Mouse (Mus musculus): ENCODE results near the gene Ccdc146. TPM values are rescaled to one million over a fixed set of nuclear protein-coding genes. Genes with fewer than 3 reads are reported as not detected.

Gene Ccdc146
- 0.12 and 0.17 TPM in 2 replicates for polyA plus RNA-seq (2015; fragmentation: Nextera tagmentation; extraction: Ambion mirVana)

DNA sequence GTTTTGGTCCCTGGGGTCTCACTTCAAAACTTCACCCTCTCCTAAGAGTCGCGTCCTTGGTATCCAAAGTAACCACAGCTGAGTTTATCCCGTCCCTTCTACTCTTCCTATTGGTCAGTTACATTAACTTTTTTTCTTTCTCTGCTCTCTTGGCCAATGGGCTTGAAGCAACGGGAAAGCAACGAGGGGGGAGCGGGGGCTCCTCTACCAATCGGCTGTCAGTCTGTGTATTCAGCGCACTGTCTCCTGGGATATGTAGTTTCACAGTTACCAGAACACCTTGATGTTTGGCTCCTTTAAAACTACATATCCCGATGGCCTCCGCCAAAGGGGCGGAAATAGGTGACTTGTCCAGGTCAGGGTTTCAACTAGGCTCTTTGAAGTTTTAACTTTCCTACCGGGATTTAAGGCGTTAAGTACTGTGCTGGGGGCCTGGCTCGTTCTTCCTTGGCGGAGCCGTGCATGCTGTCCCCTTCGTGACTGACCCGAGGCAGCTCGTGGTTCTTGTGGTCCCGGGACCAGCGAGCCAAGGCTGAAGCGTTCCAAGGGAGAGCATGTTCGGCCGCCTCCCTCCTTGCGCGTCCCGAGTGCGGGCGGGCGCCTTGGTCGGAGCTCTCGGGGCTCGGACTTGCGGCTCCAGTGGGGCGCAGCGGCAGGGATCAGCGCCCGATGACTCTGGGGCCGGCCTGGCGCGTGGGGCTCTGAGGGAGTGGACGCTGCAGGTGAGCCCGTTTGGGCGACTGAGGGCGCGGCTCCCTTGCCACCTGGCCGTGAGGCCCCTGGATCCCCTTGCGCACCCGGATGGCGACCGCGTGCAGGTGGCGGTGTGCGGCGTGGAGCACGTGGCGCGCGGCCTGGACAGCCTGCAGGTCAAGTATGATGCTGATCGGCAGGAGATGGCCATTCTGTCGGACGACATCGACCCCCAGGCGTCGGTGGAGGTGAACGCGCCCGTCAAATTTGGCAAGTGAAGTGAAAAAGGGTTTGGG lies at the start of gene Ccdc146, which contains the start of gene Fam185a:
Ccdc146 (minus strand) TSS at position 64 of the 989 bp plus-strand sequence.
Fam185a (plus strand) TSS at position 345 of the 989 bp plus-strand sequence.

DNA sequence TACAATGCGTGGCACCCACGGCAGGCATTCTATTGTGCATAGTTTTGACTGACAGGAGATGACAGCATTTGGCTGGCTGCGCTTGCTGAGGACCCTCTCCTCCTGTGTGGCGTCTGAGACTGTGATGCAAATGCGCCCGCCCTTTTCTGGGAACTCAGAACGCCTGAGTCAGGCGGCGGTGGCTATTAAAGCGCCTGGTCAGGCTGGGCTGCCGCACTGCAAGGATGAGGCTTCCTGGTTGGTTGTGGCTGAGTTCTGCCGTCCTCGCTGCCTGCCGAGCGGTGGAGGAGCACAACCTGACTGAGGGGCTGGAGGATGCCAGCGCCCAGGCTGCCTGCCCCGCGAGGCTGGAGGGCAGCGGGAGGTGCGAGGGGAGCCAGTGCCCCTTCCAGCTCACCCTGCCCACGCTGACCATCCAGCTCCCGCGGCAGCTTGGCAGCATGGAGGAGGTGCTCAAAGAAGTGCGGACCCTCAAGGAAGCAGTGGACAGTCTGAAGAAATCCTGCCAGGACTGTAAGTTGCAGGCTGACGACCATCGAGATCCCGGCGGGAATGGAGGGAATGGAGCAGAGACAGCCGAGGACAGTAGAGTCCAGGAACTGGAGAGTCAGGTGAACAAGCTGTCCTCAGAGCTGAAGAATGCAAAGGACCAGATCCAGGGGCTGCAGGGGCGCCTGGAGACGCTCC lies 51.8 kb downstream of the Ccdc146 start, which contains the start of gene Fgl2:
Fgl2 (plus strand) TSS at position 150 of the 687 bp plus-strand sequence.

Other genes with a start within 250 kb of the Ccdc146 start
- gene Gsap, start 238.4 kb downstream of the Ccdc146 start, polyA plus RNA-seq (2015; fragmentation: Nextera tagmentation; extraction: Ambion mirVana), result 2.9 and 3.3 TPM in 2 replicates
- gene Fgl2, start 52.0 kb downstream of the Ccdc146 start, polyA plus RNA-seq (2015; fragmentation: Nextera tagmentation; extraction: Ambion mirVana), result 10.0 and 18.4 TPM in 2 replicates
- gene Fam185a, start 281 bp upstream of the Ccdc146 start, polyA plus RNA-seq (2015; fragmentation: Nextera tagmentation; extraction: Ambion mirVana), result 3.9 and 7.6 TPM in 2 replicates
- 26.3 and 44.2 TPM in 2 replicates for gene Lrrc17, start 118.9 kb upstream of the Ccdc146 start, polyA plus RNA-seq (2015; fragmentation: Nextera tagmentation; extraction: Ambion mirVana)
- gene Fbxl13, start 221.0 kb upstream of the Ccdc146 start, polyA plus RNA-seq (2015; fragmentation: Nextera tagmentation; extraction: Ambion mirVana), result 0.30 and 0.76 TPM in 2 replicates
- 15.6 and 22.4 TPM in 2 replicates for gene Armc10, start 221.1 kb upstream of the Ccdc146 start, polyA plus RNA-seq (2015; fragmentation: Nextera tagmentation; extraction: Ambion mirVana)